Mouse (Mus musculus) liver, postnatal 0 days (tissue): ENCODE data around the gene Zfp39.

ENCODE experiments used
- CTCF ChIP-seq: sonication (generic); IDR thresholded peaks from 2 replicates; pipeline ENCODE4 v1.5.1; 2016; ENCODE audit warnings: antibody characterized with exemption, low read depth
- EP300 ChIP-seq: IDR thresholded peaks from 2 replicates; pipeline ENCODE4 v1.6.1; 2016; ENCODE audit warnings: antibody characterized with exemption, low read depth, mild to moderate bottlenecking

DNA sequence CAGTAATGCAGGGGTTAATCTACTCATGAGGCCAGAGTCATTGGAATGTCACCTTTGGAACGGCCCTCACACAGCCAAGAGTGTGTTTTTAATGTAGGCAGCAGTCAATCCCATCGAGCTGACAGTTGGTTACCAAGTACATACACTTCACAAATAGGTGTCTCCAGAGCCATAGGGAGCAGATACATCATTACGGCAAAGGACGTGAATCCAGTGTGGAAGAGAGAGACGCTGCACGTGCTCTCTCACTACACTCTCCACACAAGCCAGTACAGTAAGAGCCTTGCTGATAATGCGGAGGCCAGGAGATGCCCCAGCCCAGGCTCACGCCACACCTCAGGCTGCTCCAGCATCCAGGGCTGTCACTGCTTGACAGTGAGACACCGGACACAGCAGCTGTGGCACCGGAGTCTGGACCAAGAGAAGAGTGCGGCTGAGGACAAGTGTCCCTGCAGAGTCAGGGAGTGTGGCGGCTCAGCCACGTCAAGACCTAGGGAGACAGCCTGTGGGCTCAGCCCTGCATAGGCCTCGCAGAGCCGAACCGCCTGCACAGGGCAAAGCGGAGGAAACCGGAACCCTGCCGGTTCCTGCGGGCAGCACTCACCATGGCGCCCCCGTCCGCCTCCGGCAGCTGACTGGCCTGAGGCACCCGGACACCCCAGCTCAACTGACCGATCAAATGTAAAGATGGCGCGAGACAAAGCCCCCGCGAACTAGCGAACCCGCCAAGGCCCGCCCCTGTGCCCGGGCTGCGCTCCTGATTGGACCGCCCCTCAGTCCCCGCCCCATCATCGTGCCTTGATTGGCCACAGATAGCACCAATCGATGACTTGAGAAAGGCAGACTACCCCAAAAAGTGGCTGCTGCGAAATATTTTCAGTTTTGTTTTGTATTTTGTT is at the start of gene Zfp39:
- TF ChIP-seq EP300, result no peak; the same call in 1 of the 2 replicates
- no peak; the same call in 1 of the 2 replicates for TF ChIP-seq CTCF
